Mouse (Mus musculus) stomach, embryonic 14.5 days (tissue): ENCODE data around the gene Ifitm10. TPM values are rescaled to one million over a fixed set of nuclear protein-coding genes. Genes with fewer than 3 reads are reported as not detected.

Source experiments
- ATAC-seq: fragments of 200-750 bp; cut with Nextera tagmentation; 2 replicates; pipeline ENCODE4 v1.8.0; 2017; ENCODE audit warnings: low read depth, moderate TSS enrichment; ENCODE audit not compliant: insufficient number of reproducible peaks, insufficient read depth, low FRiP score
- H3K27ac ChIP-seq: fragments of 300-500 bp; sonication (generic); 2 replicates; pipeline ENCODE4 v1.5.1; 2014; ENCODE audit warnings: mild to moderate bottlenecking, low read length, moderate library complexity, mixed read lengths
- H3K27me3 ChIP-seq: fragments of 300-500 bp; sonication (generic); 2 replicates; pipeline ENCODE4 v1.6.1; 2014; ENCODE audit warnings: low read length, control low read depth, mixed read lengths; ENCODE audit not compliant: control insufficient read depth, insufficient read depth
- H3K36me3 ChIP-seq: fragments of 300-500 bp; sonication (generic); 2 replicates; pipeline ENCODE4 v1.6.1; 2014; ENCODE audit warnings: mild to moderate bottlenecking, control low read depth, low read length, moderate library complexity, mixed read lengths; ENCODE audit not compliant: control insufficient read depth, insufficient read depth
- H3K4me1 ChIP-seq: fragments of 300-500 bp; sonication (generic); 2 replicates; pipeline ENCODE4 v1.6.1; 2014; ENCODE audit warnings: low read length, control low read depth, mixed read lengths; ENCODE audit not compliant: control insufficient read depth, insufficient read depth
- H3K4me2 ChIP-seq: fragments of 300-500 bp; sonication (generic); replicated peaks from 2 replicates; pipeline ENCODE4 v1.6.1; 2014; ENCODE audit warnings: low read depth, low read length, control low read depth
- H3K4me3 ChIP-seq: fragments of 300-500 bp; sonication (generic); 2 replicates; pipeline ENCODE4 v1.5.1; 2014; ENCODE audit warnings: low read depth, low read length, control low read depth
- H3K9ac ChIP-seq: fragments of 300-500 bp; sonication (generic); replicated peaks from 2 replicates; pipeline ENCODE4 v1.6.1; 2014; ENCODE audit warnings: low read depth, mild to moderate bottlenecking, control low read depth, low read length, moderate library complexity, mixed read lengths
- H3K9me3 ChIP-seq: fragments of 300-500 bp; sonication (generic); 2 replicates; pipeline ENCODE4 v1.6.1; 2016; ENCODE audit warnings: low read depth, low read length, control low read depth; ENCODE audit not compliant: control insufficient read depth
- WGBS: fragments of 180-500 bp; shearing (Covaris S2); extraction: QIAGEN DNeasy Blood & Tissue Kit; methylation state at CpG from one replicate; pipeline ENCODE4 v1.1.7; 2014; 5-methylcytosine and 5-hydroxymethylcytosine counted together
- polyA plus RNA-seq: library from polyadenylated mRNA; unstranded; fragments of >200 nt; fragmentation: Nextera tagmentation; extraction: Ambion mirVana; gene quantifications from 2 replicates; pipeline ENCODE4 v1.2.1, GENCODE M21; 2014

The Ifitm10 gene
- polyA plus RNA-seq = 1.2 and 2.5 TPM in 2 replicates

GRCm38 (mm10) chr7:142373641-142374412, at the start of gene Ifitm10:
Ifitm10 (minus strand) TSS chr7:142373753.
- Histone ChIP-seq H3K4me1 (no peaks in the 10 kb centered on the region), H3K4me2 (peak within 1 kb of the TSS; percentile 80), H3K36me3 (peaks cover 29% of the 10 kb centered on the region), H3K27me3 (peaks cover 22% of the 10 kb centered on the region), H3K9ac (no peak within 1 kb of the TSS), H3K27ac (no peak within 1 kb of the TSS), H3K4me3 (no peak within 1 kb of the TSS), H3K9me3 (no peaks in the 10 kb centered on the region)
- WGBS = 67% methylated on average over 8 of the region's 8 CpGs
- no peak for ATAC-seq

GRCm38 (mm10) chr7:142421826-142422225, 48.3 kb upstream of the Ifitm10 start:
- H3K36me3 ChIP-seq = no peaks in the 10 kb centered on the region
- WGBS = 71% methylated on average over 2 of the region's 2 CpGs
- ATAC-seq = no peak

GRCm38 (mm10) chr7:142419887-142420286, 46.3 kb upstream of the Ifitm10 start:
- Histone ChIP-seq H3K4me1 (no peaks in the 10 kb centered on the region), H3K9me3 (no peaks in the 10 kb centered on the region), H3K4me3 (no peak overlapping the region), H3K27ac (no peak overlapping the region), H3K36me3 (no peaks in the 10 kb centered on the region), H3K9ac (no peak overlapping the region), H3K27me3 (no peaks in the 10 kb centered on the region), H3K4me2 (no peak overlapping the region)
- 74% methylated on average over 5 of the region's 5 CpGs for WGBS
- no peak for ATAC-seq

More at GRCm38 (mm10) chr7:142421826-142422225, 48.3 kb upstream of the Ifitm10 start:
- no peaks in the 10 kb centered on the region for H3K4me1 ChIP-seq
- no peak overlapping the region for H3K4me3 ChIP-seq
- H3K27me3 ChIP-seq = no peaks in the 10 kb centered on the region
- no peaks in the 10 kb centered on the region for H3K9me3 ChIP-seq
- H3K27ac ChIP-seq = no peak overlapping the region
- no peak overlapping the region for H3K9ac ChIP-seq
- no peak overlapping the region for H3K4me2 ChIP-seq

- Histone ChIP-seq H3K9ac (no peak overlapping the region), H3K27me3 (no peaks in the 10 kb centered on the region), H3K27ac (no peak overlapping the region), H3K4me2 (no peak overlapping the region), H3K4me1 (no peaks in the 10 kb centered on the region), H3K9me3 (no peaks in the 10 kb centered on the region), H3K36me3 (no peaks in the 10 kb centered on the region), H3K4me3 (no peak overlapping the region)
- 90% methylated on average over 8 of the region's 8 CpGs for WGBS
- no peak for ATAC-seq
These were observed 45.1 kb upstream of the Ifitm10 start for GRCm38 (mm10) chr7:142418679-142419078.

GRCm38 (mm10) chr7:142418027-142418426, 44.5 kb upstream of the Ifitm10 start:
- Histone ChIP-seq H3K27me3 (no peaks in the 10 kb centered on the region), H3K4me1 (no peaks in the 10 kb centered on the region), H3K9ac (no peak overlapping the region), H3K36me3 (no peaks in the 10 kb centered on the region), H3K9me3 (no peaks in the 10 kb centered on the region), H3K4me2 (no peak overlapping the region), H3K4me3 (no peak overlapping the region), H3K27ac (no peak overlapping the region)
- ATAC-seq = no peak
- WGBS = 89% methylated on average over 2 of the region's 2 CpGs

GRCm38 (mm10) chr7:142416225-142416624, 42.7 kb upstream of the Ifitm10 start:
- 74% methylated on average over 3 of the region's 3 CpGs for WGBS
- no peak for ATAC-seq
- Histone ChIP-seq H3K4me3 (no peak overlapping the region), H3K4me2 (no peak overlapping the region), H3K9me3 (no peaks in the 10 kb centered on the region), H3K27me3 (no peaks in the 10 kb centered on the region), H3K9ac (no peak overlapping the region), H3K36me3 (no peaks in the 10 kb centered on the region), H3K4me1 (no peaks in the 10 kb centered on the region), H3K27ac (no peak overlapping the region)

- H3K4me2 ChIP-seq = no peak overlapping the region
- no peak overlapping the region for H3K9ac ChIP-seq
- H3K4me1 ChIP-seq = no peaks in the 10 kb centered on the region
- no peaks in the 10 kb centered on the region for H3K9me3 ChIP-seq
- no peak overlapping the region for H3K27ac ChIP-seq
- H3K4me3 ChIP-seq = no peak overlapping the region
- H3K27me3 ChIP-seq = no peaks in the 10 kb centered on the region
- ATAC-seq = no peak
- H3K36me3 ChIP-seq = no peaks in the 10 kb centered on the region
- 60% methylated on average over 4 of the region's 4 CpGs for WGBS
These were observed 41.8 kb upstream of the Ifitm10 start for GRCm38 (mm10) chr7:142415314-142415713.

- H3K4me2 ChIP-seq = no peak overlapping the region
- no peaks in the 10 kb centered on the region for H3K27me3 ChIP-seq
- no peak overlapping the region for H3K27ac ChIP-seq
- no peaks in the 10 kb centered on the region for H3K36me3 ChIP-seq
- ATAC-seq = no peak
- no peak overlapping the region for H3K9ac ChIP-seq
- no peaks in the 10 kb centered on the region for H3K4me1 ChIP-seq
- no peak overlapping the region for H3K4me3 ChIP-seq
- no peaks in the 10 kb centered on the region for H3K9me3 ChIP-seq
- 85% methylated on average over 6 of the region's 6 CpGs for WGBS
These were observed 39.7 kb upstream of the Ifitm10 start for GRCm38 (mm10) chr7:142413285-142413684.

- no peaks in the 10 kb centered on the region for H3K4me1 ChIP-seq
- no peak overlapping the region for H3K4me3 ChIP-seq
- H3K9me3 ChIP-seq = no peaks in the 10 kb centered on the region
- H3K27ac ChIP-seq = no peak overlapping the region
- WGBS = 83% methylated on average over 3 of the region's 3 CpGs
- no peak overlapping the region for H3K4me2 ChIP-seq
- no peak for ATAC-seq
- no peak overlapping the region for H3K9ac ChIP-seq
- H3K36me3 ChIP-seq = no peaks in the 10 kb centered on the region
- no peaks in the 10 kb centered on the region for H3K27me3 ChIP-seq
These were observed 36.0 kb upstream of the Ifitm10 start for GRCm38 (mm10) chr7:142409603-142410002.
